Mouse (Mus musculus): ENCODE results near the gene Plcb2.

Gene Plcb2

GRCm38 (mm10) chr2:118687791-118688190, 40.4 kb downstream of the Plcb2 start:
- no peak for DNase-seq (ENCODE audit: low read depth, low spot score)

- DNase-seq (ENCODE audit: low read depth, low spot score), result no peak
Measured at GRCm38 (mm10) chr2:118686693-118687092, 41.5 kb downstream of the Plcb2 start.

- DNase-seq (ENCODE audit: low read depth, low spot score), result peak; percentile 56
Measured at GRCm38 (mm10) chr2:118685088-118685487, 43.1 kb downstream of the Plcb2 start.

DNA sequence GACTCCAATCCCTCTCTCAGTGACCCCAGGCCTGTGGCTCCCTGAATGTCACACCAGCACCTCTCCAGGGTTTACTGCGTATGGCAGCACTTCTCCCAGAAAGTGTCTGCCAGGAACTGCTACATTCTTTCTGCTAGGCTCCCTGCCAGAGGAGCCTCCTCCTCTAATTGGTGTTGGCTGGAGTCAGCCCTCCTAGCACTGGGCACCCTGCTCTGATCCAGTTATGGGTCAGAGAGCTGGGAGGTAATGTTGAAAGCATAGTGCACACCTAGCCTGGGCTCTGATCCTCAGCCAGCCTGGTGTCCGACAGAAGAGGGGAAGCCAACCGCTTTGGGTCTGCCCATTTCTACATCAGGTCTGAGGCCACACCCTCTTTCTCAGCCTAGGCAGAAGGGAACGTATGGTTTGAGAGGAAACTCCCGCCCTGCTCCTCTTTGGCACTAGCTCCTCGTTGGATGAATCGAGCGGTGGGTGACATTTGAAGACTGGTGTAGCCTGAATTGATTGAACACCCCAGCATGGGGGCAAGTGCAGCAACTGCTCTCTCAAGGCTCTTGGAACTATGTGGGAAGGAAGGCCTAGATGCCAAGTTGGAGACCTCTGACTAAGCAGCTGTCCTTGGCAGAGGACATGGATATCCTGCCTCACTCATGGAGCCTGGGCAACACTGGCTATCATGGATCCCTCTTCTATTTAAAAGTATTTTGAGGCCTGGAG, 45.5 kb downstream of the Plcb2 start:
- DNase-seq (ENCODE audit: low read depth, low spot score), result no peak

DNA sequence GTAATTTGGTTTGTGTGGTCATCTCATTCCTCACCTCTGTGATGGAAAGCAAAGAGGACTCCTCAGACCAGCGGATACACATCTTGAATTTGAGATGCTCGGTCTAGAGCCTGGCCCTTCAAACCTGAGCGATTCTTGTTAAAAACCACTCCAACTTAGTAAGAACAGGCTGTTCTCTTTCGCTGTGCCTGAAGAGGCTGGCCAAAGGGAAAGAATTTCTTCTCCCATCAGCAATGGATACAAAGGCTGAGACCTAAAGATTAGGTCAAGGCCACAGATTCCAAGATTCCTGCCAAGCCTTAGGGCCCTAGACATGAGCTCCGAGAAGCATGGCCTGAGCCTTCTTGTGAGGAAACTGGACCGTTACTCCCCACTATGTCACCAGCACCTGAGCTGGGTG, 47.3 kb downstream of the Plcb2 start:
- no peak for DNase-seq (ENCODE audit: low read depth, low spot score)

DNA sequence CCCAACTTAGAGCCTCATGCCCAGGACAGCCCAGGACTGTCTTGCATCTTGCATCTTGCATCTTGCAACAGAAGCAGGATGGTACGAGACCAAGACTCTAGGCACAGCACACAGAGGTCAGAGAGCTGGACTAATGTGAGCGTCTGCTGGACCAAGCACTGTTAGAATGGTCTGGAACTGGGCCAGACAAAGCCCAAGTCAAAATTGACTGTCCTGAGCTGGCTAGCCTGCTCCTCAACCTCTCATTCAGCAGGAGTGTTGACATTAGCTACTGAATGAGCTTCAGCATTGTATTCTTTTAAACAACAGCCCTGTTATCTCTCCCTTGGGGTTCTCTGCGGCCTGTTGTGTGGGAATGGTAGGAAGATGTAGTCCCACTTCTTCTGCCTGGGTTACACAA, 48.7 kb downstream of the Plcb2 start:
- no peak for DNase-seq (ENCODE audit: low read depth, low spot score)

GRCm38 (mm10) chr2:118677817-118678216, 50.4 kb downstream of the Plcb2 start:
- no peak for DNase-seq (ENCODE audit: low read depth, low spot score)

DNA sequence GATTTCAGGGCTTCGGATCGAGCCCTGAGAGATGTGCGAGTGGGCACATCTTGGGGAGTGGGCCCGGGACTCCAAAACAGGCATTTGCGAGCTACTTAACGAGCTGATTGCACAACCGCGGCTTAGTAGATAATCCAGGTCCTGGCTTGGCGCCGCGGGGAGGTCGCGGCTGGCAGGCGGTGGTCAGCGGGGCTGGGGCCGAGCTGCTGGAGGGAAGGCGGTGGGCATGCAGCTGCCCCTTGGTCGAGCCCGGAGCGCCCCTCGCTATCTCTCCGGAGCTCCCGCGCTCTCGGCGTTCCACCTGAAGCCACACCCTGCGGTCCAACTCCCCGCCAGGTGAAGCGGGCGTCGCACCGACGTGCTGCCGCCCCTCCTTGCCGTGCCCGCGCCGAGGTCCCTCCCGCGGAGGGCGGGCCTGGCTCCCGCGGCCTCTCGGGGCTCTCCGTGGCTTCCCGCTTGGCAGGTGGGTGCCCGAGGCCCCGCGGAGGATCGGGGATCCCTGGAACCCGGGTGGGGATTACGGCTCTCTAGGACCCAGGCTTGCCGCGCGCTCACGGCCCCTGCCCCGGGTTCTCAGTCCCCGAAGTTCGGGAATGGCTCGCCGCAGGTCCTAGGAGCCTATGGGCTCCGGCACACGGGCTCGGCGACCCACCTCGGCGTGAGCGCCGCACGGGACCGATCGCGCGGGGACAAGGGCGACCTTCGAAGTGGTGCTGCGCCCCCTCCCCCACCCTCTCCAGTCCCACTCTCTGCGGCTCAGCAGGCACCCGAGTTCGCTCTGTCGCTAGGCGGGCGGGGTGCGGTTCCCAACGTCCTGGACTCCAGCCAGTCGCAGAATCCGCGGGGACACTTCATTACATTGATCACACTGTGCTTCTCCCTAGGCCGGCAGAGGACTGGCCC, 51.1 kb downstream of the Plcb2 start:
- DNase-seq (ENCODE audit: low read depth, low spot score), result no peak

DNA sequence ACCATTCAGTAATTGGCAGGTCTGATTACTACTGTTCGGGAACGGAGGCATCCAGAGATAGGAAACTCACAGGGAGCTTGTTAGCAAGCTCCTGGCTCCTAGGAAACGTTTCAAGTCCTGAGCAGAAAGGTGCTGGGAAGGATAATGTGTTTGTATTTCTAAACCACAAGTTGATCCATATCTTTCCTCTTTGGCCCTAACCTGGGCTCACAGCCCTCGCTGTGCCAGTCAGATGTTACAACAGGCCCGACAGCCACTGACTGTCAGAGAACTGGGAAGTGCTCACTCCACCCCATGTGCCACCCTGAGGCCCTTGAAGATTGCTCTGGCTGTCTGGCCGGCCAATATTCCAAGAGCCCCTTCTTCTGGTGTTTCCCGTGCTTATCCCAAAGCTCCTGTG, 53.7 kb downstream of the Plcb2 start:
- no peak for DNase-seq (ENCODE audit: low read depth, low spot score)

DNA sequence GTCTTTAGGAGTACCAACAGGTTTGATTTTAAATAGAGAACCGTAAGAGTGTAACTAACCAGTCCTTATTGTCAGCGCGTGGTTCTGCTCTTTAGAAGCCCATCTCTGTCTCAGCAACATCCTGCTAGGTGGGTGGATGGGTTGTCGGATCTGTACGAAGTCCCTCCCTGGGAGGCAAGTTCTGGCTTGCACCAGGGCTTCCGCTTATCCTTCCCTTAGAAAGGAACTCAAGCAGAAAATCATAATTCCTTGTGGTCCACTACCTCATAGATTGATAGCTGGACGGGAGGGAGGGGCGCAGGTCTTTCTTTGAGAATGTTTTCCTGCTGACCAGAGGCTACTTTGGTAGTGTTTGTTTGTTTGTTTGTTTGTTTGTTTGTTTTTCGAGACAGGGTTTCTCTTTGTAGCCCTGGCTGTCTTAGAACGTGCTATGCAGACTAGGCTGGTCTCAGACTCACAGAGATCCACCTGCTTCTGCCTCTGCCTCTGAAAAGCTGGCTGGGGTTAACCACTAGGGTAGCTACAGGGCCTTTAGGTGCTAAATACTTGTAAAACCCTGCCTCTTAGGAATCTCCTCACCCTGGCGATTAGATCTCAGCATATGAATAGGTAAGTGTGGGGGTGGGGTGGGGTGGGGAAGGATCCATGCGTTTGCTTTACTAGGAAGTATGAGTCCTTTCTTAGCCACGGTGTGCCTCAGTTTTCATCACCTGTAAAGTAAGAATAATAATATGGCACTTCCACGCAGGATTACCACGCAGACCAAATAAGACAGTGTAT, 54.4 kb downstream of the Plcb2 start:
- no peak for DNase-seq (ENCODE audit: low read depth, low spot score)

DNA sequence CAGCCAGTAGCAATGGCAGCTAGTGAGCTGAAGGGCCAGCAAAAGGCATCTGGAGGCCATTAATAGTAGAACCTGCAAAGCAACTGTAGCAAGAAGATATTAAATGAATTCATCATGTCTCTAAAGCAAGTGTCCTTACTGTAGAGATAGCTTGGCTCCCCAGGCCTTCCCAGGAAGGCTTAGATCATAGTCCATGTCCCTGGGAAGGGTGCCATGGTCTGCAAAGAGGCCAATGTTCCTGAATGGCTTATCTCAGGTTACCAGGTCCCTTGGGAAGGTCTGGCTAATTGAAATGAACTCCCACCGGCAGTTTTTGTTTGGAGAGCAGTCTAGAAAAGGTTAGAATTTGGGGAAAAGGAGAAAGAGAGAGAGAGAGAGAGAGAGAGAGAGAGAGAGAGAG, 56.5 kb downstream of the Plcb2 start:
- no peak for DNase-seq (ENCODE audit: low read depth, low spot score)

DNA sequence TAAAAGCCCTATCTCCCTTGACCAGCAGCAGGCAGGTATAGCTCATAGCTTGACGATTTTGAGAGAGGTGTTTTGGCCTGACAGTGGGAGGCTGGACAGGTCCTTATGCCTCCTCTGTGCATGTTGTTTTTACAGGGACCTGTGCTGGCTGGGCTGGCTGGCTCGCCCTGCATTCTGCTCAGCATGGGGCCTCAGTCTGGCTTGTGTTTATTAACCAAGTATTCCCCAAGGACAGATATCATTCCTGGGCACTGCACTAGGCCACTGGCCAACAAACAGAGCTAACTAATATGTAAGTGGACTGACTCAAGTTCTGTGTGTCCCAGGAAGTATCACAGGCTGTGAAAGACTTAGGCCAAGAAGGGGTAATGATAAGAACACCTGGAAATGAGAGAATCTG, 58.5 kb downstream of the Plcb2 start:
- DNase-seq (ENCODE audit: low read depth, low spot score), result no peak

GRCm38 (mm10) chr2:118669245-118669644, 59.0 kb downstream of the Plcb2 start:
- no peak for DNase-seq (ENCODE audit: low read depth, low spot score)

GRCm38 (mm10) chr2:118667181-118667580, 61.1 kb downstream of the Plcb2 start:
- DNase-seq (ENCODE audit: low read depth, low spot score), result no peak

DNA sequence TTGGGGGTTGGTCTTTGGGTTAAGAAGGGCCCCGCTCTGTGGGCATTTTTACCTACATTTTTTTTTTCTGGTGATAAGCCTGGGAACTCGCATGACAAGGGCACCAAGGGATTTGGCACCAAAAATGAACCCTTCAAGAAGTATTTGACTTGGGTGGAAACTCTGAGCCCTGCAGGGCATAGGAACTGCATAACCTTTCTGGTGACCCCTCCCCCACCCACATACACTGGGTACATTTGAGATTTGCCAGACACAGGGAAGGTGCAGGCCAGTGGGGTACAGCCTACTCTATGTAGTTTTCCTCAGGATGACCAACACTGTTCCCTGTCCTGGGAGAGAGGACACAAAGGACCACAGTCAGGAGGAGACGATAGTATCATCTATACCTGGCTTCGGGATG, 62.6 kb downstream of the Plcb2 start:
- DNase-seq (ENCODE audit: low read depth, low spot score), result no peak

DNA sequence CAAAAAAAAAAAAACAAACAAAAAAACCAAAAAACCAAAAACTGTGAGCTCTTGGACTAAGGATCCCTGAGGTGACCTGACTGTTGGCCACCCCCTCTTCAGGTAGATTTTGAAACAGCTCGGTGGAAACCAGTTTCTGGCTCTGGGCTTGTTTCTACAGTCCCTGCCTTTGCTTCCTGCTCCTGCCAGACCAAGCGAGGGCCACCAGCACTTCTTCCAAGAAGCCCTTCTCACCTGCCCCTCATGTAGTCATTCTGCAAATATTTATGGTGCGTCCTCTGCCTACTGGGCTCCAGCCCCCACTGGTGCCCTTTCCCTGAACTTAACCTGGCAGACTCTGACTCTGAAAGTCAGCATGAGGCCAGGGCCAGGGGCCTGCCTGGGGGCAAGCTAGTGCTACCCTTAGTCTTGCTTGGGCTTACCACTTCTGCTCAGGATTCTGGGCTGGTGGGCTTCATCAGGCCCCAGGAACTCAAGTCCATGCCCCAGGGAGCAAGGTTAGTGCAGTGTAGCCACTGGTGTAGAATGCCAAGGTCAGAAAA, 63.2 kb downstream of the Plcb2 start:
- no peak for DNase-seq (ENCODE audit: low read depth, low spot score)

DNA sequence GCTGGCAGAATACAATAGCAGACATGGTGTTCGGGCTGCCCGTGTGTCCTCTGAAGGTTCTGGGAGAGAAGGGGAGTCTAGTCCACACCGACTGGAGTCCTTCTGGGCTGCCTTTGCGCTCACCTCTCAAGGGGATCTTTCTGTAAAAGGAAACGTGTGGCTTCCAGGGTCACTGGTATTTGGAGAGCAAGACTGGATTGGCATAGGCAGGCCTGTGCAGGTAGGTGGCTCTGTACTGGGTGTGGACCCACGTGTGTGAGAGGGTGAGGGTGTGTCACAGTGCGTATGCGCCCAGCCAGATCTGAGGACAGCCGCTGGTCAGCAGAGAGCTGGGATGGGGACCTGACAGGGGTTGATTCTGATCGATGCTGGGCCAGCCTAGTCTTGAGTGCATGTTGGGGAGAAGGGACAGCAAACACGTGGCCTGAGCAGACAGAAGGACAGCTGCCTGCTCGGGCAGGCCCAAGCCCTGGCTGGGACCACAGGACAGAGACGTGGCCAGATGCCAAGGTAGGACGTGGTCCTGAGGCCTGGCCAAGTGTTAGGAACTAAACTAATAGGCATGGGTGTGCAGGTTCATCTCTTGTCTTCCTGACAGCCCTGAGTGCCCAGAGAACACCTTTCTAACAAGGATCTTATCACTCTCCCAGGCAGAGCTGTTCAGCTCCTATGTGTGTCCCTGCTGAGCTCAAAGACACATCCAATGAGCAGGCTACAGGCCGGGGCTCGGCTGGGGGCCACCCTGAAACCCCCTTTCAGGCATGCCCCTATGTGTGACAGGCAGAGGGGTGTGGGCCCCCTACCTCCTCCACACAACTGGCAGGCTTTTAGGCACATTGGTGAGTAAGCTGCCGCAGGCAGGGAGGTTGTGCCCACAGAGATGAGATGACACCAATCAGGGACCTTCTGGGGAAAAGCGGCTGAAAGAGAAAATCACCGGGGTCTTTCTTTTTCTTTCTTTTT, 64.2 kb downstream of the Plcb2 start:
- DNase-seq (ENCODE audit: low read depth, low spot score), result no peak

DNA sequence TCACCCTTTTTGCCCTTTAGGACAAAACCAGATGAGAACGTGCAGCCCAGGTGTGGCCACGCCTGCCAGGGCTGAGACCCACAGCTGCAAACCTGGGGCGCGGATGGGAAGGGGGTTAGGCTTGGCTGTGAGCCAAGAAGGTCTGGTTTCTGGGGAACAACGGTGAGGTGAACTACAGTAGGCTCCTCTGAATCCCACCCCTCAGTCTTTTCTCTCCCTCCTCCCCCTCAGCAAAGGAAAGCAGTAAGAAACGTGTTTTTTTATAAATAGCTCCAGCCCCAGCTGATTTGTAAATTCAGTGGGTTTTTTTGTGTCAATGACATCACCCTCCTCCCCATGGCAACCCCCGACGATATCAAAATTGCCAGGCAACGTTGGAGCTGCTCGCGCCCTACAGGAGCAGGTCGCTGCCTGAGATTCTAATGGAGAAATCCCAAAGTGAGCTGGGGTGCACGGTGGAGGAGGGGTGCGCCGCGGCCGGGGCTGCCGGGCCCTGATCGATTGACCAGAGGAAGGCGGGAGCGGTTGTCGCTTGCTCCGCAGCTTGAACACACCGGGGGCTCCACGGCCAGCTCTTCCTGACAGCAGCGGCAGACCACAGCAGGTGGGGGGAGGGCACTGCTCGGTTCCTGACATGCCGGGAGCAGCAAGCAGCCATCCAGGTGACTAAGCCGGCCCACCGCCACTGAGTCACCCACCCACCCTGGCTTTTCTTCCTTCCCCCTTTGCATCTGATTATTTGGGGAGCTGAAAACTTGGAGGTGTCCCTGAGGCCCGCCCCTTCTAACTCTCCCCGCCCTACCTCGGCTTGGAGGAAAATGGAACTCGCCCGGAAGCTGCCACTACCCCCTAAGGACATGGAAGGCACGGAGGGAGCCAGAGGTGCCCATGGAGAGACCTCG, 65.1 kb downstream of the Plcb2 start, which contains the start of gene Pak6:
TSS of gene Pak6 (plus strand) at position 402 of the 902 bp plus-strand sequence.
- peak; percentile 75 for DNase-seq (ENCODE audit: low read depth, low spot score)

GRCm38 (mm10) chr2:118661891-118662290, 66.3 kb downstream of the Plcb2 start:
- no peak for DNase-seq (ENCODE audit: low read depth, low spot score)
